Mouse (Mus musculus): ENCODE measurements around the gene Psd.

Gene Psd

DNA sequence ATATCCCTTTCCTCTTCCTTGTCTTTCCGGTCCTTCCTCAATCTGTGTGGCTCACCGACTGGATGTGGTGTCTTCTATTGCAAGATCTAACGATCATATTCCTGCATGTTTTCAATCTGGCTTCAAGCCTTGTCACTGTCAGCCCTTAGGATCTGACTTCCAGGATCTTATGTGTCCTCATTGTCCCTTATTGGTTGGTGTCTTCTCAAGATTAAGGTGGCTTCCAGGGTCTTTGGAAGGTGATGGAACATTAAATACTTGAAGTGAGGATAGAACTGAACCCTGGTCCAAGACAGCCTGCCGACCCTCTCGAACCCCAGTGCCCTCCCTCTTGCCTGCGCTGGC lies 12.0 kb upstream of the Psd start:
- no peak for DNase-seq (ENCODE audit: low spot score)

DNA sequence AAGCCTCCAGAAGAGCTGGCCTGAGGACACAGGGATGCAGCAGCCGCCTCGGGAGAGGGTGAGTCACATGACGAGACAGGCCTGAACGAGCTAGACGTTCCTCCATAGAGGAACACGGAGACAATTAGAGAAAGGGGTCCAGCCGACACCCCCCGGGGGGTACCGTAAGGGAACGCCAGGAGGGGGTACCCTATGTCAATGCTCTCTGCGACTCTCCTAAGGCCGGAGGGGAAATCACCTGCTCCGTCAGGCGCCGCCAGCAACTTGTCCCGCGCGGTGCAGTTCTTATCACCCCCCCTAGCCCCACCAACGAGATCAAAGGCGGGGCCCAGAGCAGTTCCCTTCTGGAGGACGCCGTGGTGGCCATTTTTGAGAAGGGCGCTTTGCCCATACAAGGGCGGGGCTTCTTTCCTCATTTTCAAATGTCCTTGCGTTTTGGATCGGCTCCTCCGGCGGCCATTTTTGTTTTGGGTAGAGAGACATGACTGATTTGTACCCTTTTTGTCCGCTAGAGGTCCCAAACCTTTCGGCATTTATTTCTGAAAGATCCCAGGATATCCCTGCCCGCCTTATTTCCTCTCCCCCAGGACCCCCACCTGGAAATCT lies 11.5 kb upstream of the Psd start, which contains the start of gene Cuedc2:
TSS of gene Cuedc2 (minus strand) at position 372 of the 606 bp plus-strand sequence.
- DNase-seq (ENCODE audit: low spot score) = peak; percentile 89

DNA sequence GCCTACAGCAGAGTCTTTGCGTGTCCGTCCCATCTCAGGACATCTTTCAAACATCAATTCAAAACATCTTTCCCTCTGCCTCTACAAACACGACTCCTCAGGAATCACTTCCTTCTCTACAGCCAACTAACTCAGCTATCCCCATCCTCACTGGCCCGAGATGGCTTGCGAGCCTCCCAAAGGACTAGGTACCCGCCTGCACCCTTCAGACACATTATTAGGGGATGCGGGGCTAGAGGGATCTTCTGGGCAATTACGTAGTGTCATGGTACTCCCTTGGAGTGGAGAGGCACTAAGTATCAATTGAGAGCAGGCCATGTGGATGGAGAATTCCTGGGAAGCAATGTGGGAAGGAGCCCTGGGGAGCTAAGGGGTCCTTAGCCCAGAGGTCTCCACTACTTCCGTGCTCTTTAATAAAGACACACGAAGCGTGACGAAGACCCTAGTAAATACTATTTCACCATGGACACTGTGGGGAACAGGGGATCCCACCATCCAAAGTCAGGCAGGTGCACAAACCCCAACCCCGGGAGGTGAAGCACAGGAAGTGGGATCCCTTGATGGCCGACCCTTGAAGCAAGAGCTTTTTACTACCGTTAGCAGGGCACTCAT lies 10.9 kb upstream of the Psd start:
- no peak for DNase-seq (ENCODE audit: low spot score)

DNA sequence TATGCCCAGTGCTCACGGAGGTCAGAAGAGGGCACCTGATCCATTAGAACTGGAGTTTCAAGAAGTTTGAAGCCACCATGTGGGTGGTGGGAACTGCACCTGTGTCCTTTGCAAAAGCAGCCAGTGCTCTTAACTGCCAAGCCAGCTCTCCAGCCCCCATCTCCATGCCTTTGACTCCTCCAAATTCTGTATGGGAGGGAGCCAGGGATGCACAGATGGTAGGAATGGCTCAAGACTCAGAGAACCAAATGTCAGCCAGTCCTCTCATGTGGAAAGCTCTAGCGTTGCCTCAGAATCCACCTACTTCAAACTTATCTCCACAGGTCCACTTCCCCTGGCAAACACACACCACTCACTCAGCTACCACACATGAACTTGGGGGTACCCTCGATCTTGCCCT lies 7.0 kb upstream of the Psd start:
- DNase-seq (ENCODE audit: low spot score) = no peak

DNA sequence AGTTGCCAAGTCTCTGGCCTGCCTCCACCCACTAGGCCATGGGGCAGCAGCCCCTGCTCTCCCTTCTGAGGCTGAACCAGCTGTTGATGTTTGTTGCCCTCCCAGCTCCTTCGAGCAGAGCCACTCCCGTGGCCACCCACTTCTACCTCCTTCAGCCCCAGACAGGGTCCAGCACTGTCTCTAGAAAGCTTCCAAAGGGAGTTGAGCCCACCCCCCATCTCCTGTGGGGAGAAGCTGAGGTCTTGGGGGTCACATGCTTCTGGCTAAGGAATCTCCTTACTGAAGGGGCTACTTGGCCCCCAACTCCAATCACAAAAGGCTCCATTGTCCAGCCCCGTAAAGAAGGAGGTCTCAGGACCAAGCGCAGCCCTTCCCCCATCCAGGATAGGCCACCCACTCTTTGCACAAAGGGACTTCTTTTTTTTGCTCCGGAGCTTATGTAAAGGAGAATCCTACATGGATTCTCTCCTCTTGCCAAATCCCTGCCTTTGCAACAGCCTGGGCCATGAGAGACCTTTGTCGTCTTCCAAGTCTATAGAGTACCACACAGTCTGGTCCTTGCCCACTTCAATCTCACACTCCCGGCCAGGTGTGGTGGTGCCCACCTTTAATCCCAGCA lies 5.9 kb upstream of the Psd start:
- no peak for DNase-seq (ENCODE audit: low spot score)

DNA sequence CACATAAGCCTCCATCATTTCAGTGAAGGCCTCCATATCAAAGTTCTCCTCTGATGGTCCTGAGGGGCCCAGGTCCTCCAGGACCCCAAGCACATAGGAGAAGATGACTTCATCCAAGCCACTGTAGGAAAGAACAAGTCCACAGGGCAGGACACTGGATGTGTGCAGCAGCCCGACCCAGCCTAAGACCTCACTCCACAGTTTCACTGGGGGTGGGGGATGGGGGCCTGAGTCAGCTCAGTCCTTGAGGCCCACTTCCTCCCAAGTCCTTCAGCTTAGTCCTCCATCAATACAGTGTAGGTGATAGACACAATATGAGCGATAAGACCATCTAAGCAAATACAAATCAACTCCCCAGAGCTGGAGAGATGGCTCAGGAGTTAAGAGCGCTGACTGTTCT lies 5.0 kb upstream of the Psd start:
- no peak for DNase-seq (ENCODE audit: low spot score)

DNA sequence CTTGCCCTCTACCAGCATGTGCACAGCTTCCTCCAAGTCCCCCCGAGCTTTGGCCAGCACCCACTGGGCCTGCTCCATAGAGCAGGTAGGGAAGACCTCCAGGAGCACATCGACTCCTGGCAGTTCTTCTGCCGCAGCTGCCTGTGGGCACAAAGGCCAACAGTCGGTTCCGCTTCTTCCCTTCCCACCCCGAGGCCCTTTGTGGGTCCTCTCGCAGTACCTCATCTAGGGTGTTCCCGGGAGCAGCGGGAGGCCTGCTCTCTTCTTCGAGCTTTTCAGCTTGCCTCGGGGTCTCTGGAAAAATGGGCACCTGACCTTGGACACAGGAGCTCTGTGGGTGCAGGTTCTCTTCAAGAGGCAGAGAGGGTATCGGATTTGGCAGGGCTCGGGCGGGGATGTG lies 4.4 kb upstream of the Psd start:
- DNase-seq (ENCODE audit: low spot score) = no peak

DNA sequence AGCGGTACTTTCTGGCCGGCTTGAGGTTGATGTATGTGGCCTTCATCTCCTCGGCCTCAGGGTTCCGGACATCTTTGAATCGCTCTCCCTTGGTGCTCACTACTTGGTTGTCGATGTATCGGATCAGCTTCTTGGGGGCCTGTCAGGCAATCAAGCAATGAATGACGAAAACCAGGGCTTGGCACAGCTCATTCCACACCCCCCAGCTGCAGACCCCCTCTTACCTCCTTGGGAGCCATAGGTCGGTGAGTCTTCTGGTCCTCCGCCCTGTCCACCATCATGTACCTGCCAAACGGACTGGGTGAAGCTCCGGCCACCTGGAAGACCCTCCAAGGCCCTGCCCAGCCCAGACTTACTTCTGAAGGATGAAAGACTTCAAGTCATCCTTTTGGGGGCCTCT lies 3.7 kb upstream of the Psd start:
- DNase-seq (ENCODE audit: low spot score) = no peak

DNA sequence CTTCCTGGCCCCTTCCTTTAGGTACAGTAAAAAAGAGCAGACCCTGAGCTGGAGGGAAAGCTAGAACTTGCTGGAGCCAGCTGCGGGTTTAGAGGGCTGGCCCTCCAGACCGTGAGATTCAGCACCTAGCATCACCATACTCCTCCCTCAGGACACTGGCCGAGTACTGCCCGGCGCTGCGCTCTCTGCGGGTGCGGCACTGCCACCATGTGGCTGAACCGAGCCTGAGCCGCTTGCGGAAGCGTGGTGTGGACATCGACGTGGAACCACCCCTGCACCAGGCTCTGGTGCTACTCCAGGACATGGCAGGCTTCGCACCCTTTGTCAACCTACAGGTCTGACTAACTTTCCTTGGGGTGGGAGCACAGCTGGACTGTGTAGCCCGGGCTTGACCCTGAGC lies 3.0 kb upstream of the Psd start:
- peak; percentile 37 for DNase-seq (ENCODE audit: low spot score)

DNA sequence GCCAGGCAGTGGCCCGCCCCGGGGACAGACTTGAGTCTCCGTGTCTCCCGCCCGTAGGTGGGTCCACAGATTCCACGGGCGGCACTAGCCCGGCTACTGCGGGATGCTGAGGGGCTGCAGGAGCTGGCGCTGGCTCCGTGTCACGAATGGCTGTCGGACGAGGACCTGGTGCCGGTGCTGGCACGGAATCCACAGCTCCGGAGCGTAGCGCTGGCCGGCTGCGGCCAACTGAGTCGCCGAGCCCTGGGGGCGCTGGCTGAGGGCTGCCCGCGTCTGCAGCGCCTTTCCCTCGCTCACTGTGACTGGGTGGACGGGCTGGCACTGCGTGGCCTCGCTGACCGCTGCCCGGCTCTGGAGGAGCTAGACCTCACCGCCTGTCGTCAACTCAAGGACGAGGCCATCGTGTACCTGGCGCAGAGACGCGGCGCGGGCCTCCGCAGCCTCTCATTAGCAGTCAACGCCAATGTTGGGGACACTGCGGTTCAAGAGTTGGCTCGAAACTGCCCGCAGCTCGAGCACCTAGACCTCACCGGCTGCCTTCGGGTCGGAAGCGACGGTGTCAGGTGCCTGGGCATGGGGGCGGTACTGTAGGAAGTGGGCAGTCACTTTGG lies 2.2 kb upstream of the Psd start:
- peak; percentile 28 for DNase-seq (ENCODE audit: low spot score)

DNA sequence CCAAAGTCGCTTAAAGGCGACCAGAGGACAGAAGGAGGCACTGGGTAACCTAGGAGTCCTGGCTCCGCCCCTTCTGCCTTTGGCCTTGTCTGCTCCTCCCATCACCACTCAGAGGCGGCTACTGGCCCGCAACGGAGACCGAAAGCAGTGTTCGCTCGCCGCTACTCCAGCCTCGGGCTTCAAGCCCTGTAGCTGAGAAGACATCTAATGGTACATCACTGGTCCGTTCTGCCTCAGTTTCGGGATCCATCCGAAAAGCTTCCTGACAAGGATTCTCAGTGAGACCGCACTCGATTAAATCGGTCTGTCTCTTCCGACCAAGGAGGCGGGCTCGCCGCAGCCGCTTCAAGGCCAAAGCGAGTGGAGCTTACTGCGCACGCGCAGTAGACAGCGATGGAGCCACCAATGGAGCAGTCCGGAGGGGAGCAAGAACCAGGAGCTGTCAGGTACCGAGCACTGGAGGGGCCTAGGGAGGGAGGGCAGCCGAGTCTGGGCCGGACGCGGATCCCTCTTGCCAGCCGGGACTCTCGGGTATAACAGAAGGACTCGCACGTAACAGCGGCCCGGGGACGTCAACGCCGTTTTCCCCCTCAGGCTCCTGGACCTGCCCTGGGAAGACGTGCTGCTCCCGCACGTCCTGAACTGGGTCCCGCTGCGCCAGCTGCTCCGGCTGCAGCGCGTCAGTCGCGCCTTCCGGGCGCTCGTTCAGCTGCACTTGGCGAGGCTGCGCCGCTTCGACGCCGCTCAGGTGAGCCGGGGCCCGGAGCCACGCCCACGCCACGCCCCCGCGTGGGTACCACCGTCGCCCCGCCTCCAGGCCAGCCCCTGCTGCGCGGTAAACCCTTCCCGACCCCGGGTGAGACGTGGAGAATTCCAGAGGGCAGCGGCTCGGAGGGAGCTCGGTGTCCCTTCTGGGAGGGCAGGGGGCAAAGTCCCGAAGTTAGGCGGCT lies 1.4 kb upstream of the Psd start, which contains the start of gene Fbxl15:
TSS of gene Fbxl15 (plus strand) at position 104 of the 950 bp plus-strand sequence.
- DNase-seq (ENCODE audit: low spot score) = peak; percentile 91

DNA sequence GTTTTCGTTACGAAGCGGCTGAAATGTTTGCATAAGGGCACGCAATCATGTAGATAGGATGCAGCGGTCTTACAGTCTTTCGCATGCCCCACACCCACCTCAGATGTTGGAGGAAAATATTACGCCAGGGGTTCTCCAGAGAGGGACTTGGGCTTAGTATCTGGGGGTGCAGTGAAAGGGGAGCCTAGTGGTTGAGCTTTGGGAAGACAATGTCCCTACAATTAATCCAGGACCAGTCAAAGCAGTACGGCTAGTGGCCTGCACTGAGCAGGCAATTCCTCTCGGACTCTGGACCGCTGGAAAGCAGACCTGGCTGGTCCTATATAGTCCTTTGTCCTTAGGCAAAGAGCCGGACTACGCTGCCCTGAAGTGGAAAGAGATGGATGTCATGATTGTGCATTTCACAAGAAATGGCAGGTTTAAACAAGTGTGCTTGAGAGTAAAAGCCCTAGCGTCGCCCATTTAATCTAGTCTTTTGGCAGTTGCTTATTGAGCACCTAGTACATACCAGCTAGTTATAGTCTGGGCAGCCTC lies 642 bp upstream of the Psd start:
- DNase-seq (ENCODE audit: low spot score) = no peak

DNA sequence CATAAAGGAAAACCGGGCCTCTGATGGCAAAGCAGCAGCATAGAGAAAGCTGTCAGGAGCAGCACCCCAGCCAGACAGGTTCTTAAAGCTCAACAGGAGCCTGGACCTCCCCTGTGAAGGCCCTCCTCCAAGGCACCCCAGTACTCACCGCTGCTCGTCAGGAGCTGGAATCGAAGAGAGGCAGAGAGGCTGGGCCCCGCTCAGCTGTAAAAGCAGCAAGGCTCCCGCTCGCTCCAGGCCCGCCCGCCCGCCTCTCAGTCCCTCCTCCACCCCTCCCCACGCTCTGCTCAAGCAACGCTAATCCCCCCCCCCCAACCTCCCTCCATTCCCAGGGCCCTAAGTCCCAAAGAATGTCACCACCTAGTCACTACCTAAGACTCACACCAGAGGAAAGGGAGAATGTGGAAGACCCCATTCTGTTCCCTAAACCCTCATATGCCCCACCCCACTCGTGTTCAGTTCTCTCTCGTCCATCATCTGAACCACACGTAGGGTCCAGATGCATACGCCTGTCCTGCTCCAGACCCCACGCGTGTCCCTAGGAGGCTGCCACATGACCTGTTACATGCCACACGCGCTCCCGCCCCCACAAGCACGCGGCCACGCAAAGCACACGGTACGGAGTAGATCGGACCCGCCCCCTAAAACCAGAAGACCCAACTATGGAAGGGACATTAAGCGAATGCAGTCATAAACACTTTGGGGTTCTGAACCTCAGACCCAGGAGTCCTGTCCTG lies 769 bp downstream of the Psd start:
- no peak for DNase-seq (ENCODE audit: low spot score)

DNA sequence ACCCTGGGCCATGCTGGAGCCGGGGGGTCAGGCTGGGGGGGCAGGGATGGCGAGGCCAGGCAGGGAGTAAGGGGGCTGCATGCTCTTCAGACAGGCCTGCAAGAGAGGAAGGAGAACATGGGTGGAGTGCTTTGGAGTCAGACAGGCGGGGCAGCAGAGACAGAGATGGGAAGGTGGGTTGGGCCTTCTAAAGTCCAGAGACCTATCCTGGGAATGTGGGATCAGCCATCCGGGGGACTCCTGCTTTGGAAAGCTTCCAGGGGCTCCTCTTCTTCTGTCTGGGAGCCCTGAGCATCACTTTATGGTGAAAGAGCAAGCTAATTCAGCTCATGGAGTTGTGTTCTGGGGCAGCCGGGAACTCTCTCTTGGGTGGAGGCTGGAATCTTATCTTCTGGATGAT lies 2.0 kb downstream of the Psd start:
- DNase-seq (ENCODE audit: low spot score) = no peak

DNA sequence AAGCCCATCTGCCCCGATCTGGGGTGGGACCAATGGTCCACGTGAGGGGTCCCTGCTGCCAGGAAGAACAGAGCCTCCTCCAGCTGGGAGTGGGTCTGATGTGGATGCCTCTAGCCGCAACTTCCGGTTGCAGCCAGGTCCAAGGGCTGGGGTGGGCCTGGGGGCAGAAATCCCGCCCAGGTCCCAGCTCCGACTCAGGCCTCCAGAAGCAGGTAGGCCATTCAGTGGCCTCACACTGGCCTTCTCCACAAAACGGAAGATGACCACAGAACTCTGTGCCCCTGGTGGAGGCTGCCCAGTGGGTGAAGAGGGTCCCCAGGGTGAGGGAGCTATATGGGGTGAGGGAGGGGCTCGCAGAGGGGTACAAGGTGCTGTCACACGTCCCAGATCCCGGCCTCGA lies 2.6 kb downstream of the Psd start:
- no peak for DNase-seq (ENCODE audit: low spot score)

DNA sequence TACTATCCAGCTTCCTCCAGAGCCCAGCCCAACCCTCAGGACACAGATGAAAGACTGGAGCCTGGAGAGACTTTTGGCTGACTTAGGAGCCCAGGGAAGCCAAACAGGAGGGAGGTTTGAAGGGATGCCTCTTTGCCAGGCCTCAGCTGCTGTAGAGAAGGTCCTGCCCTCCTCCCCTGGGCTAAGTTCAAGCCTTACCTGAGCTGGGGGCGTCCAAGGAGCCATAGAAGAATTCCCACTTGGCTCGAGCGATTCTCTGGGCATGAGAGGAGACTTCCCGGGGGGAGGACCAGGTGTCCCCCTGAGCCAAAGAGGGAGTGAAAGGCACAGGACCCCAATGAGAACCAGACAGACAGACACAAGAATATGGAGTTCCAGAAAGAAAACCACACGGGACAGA lies 3.2 kb downstream of the Psd start:
- no peak for DNase-seq (ENCODE audit: low spot score)

DNA sequence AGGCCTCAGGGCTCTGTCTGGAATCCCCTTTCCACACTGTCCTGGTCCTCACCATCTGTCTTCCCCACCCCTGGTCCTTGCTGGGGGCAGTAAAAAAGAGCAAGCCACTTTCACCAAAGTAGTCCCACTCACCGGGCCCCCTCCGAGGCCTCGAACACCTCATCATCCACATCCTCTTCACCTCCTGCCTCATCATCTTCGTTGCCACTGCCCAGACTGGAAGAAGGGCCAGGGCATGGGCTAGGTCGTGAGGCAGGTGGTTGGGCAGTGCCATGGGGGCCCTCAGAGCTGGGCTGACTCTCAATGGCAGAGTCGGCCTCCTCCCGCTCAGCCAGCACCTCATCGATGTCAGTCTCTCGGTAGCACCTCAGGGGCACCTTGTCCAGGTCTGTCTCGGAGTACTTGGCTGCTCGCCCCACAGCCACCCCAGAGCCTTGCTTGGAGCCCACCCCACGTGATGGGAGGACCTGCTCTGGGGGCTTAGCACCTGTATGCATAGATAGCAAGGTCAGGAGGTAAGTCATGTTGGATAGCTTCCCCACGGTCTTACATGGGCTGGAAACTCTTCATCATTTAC lies 3.9 kb downstream of the Psd start:
- DNase-seq (ENCODE audit: low spot score) = no peak

DNA sequence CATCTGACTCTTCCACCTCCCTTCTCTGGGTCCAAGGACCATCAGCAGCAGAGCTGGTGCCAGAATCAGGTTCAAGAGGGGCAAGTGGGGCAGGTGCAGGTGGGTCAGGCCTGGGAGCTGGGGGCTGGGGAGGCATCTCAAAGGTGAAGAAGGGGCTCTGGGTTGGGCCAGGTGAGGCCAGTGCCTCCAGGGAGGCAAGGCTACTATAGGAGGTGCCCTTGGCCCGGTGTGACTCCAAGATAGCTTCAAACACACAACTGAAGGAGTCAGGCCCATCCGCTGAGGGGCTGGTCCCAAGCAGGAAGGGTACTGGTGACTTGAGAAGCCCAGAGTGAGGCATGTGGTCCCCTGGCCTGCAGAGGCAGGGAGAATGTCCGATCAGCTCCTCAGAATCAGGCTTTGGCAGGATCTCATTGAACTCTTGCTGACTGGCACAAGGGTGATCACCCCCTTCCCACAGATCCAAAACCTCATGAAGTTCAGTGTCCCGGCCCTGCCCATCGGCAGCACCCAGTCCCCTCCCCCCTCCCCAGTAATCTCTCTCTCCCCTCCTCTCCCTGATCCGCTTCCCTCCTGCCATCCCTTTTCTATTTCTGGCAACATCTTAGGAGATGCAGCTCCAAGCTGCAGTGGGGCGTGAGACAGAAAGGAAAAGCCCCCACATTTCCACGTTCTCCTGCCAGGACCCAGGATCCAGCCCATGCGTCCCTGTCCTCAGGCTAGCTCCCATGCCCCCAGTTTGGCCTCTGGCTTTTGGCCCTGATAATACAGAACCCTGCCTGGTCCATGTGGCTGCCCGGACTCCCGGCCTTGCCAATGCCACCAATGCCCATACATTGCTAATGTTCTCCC lies 4.6 kb downstream of the Psd start:
- DNase-seq (ENCODE audit: low spot score) = no peak

DNA sequence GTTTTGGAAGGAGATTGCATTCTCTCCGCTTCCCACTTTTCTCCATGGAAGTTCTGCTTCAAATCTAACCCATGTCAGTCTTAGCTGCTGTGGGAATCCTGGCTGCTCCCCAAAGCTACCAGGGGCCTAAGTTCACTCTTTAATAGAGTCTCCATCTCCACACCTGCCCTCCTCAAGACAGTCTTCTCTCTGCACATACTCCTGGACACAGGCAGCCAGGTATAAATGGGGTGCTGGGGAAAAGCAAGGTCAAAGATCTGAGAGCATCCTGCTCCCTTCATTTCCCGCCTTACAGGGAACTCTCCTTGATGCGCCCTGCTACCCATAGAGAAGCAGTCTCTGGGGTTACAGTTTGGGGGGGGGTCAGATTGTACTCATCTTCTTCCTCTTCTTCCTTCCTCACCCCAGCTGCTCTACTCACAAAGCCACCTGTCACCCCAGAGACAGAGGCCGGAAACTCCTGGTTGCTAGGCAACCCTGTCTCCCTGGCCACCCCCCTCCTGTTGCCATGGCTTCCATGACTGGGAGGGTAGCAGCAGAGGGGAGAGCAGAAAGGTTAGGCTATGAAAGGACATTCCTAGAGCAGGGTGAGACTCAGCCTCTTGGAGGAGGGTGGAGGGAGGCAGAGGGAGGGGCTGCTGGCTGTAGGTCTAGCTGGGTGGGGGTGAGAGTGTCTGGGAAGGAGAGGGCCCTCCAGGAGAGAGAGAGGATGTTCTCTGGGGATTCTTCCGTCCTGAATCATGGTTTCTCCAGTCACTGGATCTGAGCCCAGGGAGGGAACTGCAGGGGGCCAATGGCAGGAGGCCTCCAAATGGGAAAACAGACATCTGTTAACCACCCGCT lies 5.6 kb downstream of the Psd start:
- DNase-seq (ENCODE audit: low spot score) = peak; percentile 49
